8 mouse cellular contexts compared by ENCODE assay signal in the genomic region with DNA sequence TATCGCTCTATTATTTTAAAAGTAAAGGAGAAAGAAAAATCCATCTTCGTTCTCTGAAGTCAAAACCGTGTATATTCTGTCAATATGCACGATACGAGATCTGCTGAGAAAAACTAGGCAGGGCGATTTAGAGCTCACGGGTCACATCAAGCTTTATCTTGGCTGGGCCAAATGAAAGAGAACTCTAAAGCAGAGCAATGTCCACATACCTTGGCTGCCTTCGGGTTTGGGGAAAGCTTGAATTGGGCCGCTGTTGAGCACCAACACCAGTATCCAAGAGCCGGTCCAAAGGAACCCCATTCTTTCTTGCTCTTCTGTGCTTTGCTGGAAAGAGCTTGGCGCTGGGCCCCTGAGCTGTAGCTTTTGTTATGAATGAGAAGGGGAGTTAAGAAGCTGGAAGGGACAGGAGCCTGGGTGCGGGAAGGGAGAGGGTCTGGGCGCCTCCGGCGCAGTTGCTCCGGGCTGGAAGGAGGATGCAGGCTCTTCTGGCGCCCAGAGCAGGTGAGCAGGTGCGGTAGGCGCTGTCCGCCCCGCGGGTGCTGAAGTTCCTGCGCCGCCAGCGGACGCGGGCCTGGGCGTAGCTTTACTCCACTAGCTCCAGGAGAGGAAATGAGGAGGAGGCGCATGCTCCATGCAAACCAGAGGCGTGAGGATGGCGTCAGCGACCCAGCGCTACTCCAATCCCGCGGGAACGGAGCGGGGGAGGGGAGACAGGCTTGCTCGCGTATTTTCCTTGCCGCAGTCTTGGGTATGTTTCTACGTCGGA. TPM values are rescaled to one million over a fixed set of nuclear protein-coding genes. Genes with fewer than 3 reads are reported as not detected.
A peak's percentile ranks its signal among the peaks of the same experiment; 100 is the strongest.
DNase-seq lines count a peak whose midpoint lies in the region; ATAC-seq lines count a peak whose summit lies in the region.

A gene (minus strand): TSS at position 631 of the 766 bp plus-strand sequence.

- H3K27ac ChIP-seq in hindbrain, embryonic 15.5 days (replicated peaks): peak within 1 kb of the TSS; percentile 94

- H3K4me2 ChIP-seq in hindbrain, embryonic 15.5 days: peak within 1 kb of the TSS; percentile 50

- 4% methylated on average over 42 of the region's 42 CpGs for WGBS in hindbrain, embryonic 15.5 days

- peak within 1 kb of the TSS; percentile 84 for H3K9ac ChIP-seq in hindbrain, embryonic 15.5 days

- H3K4me1 ChIP-seq in hindbrain, embryonic 15.5 days (replicated peaks): peaks cover 21% of the 10 kb centered on the region

- peak within 1 kb of the TSS; percentile 91 for H3K4me3 ChIP-seq in hindbrain, embryonic 15.5 days

- ATAC-seq in hindbrain, embryonic 15.5 days (ENCODE audit: low FRiP score, low read depth): peak; percentile 99

- H3K27me3 ChIP-seq in hindbrain, embryonic 15.5 days: no peaks in the 10 kb centered on the region

- peaks cover 8% of the 10 kb centered on the region; the same call in 1 of the 2 replicates for H3K36me3 ChIP-seq in hindbrain, embryonic 15.5 days

- DNase-seq in T-cell, adult 2 months (ENCODE audit: low spot score): peak; percentile 1
- DNase-seq in cerebellum, postnatal 14 days: peak; percentile 98 to 99
- peak; percentile 94 to 97 for DNase-seq in frontal cortex, postnatal 36 days (ENCODE audit: low spot score in 2 of 2)
- peak; percentile 84 to 93 for DNase-seq in layer of hippocampus, postnatal 25 days (ENCODE audit: extremely low spot score in 1 of 2, low spot score in 1 of 2)
- DNase-seq in lung, postnatal 14 days: peak; percentile 72
- peak; percentile 80 for DNase-seq in retina, postnatal 7 days (ENCODE audit: low read depth, low spot score)
- peak; percentile 49 to 68 for DNase-seq in urinary bladder, postnatal 36 days (ENCODE audit: low spot score in 2 of 2)

- H3K9me3 ChIP-seq in hindbrain, embryonic 15.5 days: no peaks in the 10 kb centered on the region

RNA-seq across cellular contexts. Expression of the gene that starts here (rescaled TPM):
- 115 and 120 TPM in 2 replicates for polyA plus RNA-seq in hindbrain, embryonic 15.5 days (2015; fragmentation: Nextera tagmentation; extraction: Ambion mirVana)
- 100 to 1,000 TPM; 306 to 314 TPM for total RNA-seq in layer of hippocampus, postnatal 25 days (2021)

Comparison
In these comparisons a context has a peak if more than half of its experiments do, and no peak if none do; other contexts are left out.
1. Peak in every context shown above with its lines: DNase-seq, ATAC-seq, H3K4me3 ChIP-seq and H3K27ac ChIP-seq.
2. DNase-seq: peak in every context shown above with its lines; median percentile 98 in cerebellum, postnatal 14 days; 96 in frontal cortex, postnatal 36 days; 88 in layer of hippocampus, postnatal 25 days; 80 in retina, postnatal 7 days; 72 in lung, postnatal 14 days; 58 in urinary bladder, postnatal 36 days; 1 in T-cell, adult 2 months.